Mouse (Mus musculus) midbrain, postnatal 0 days (tissue): Measurements from ENCODE around the gene Sik1. TPM values are rescaled to one million over a fixed set of nuclear protein-coding genes. Genes with fewer than 3 reads are reported as not detected.

Experiments used
- ATAC-seq: fragments of 200-750 bp; cut with Nextera tagmentation; 2 replicates; pipeline ENCODE4 v1.8.0; 2017; ENCODE audit warnings: moderate number of reproducible peaks, mild to moderate bottlenecking, moderate TSS enrichment, moderate library complexity; ENCODE audit not compliant: low FRiP score
- DNase-seq: peaks from one replicate; pipeline ENCODE4 v3.0.0-alpha.2; 2015; ENCODE audit warnings: low spot score
- H3K27ac ChIP-seq: fragments of 300-500 bp; sonication (generic); 2 replicates; pipeline ENCODE4 v1.5.1; 2014; ENCODE audit warnings: low read depth, mild to moderate bottlenecking, low read length, mixed read lengths
- H3K27me3 ChIP-seq: fragments of 300-500 bp; sonication (generic); 2 replicates; pipeline ENCODE4 v1.6.1; 2014; ENCODE audit warnings: low read length, control low read depth, mixed read lengths; ENCODE audit not compliant: insufficient read depth
- H3K36me3 ChIP-seq: fragments of 300-500 bp; sonication (generic); 2 replicates; pipeline ENCODE4 v1.6.1; 2014; ENCODE audit warnings: low read length, control low read depth, mixed read lengths; ENCODE audit not compliant: insufficient read depth
- H3K4me1 ChIP-seq: fragments of 300-500 bp; sonication (generic); 2 replicates; pipeline ENCODE4 v1.6.1; 2014; ENCODE audit warnings: mild to moderate bottlenecking, control low read depth, antibody characterized with exemption, low read length, mixed read lengths; ENCODE audit not compliant: insufficient read depth
- H3K4me2 ChIP-seq: fragments of 300-500 bp; sonication (generic); 2 replicates; pipeline ENCODE4 v1.6.1; 2014; ENCODE audit warnings: low read depth, mild to moderate bottlenecking, low read length, mixed read lengths; ENCODE audit not compliant: poor library complexity, severe bottlenecking
- H3K4me3 ChIP-seq: fragments of 300-500 bp; sonication (generic); 2 replicates; pipeline ENCODE4 v1.5.1; 2014; ENCODE audit warnings: low read depth, mild to moderate bottlenecking, low read length, moderate library complexity
- H3K9ac ChIP-seq: fragments of 300-500 bp; sonication (generic); replicated peaks from 2 replicates; pipeline ENCODE4 v1.6.1; 2014; ENCODE audit warnings: mild to moderate bottlenecking, low read length, moderate library complexity, mixed read lengths; ENCODE audit not compliant: poor library complexity, severe bottlenecking
- H3K9me3 ChIP-seq: fragments of 300-500 bp; sonication (generic); 2 replicates; pipeline ENCODE4 v1.6.1; 2016; ENCODE audit warnings: low read length, control low read depth
- CTCF ChIP-seq: IDR thresholded peaks from 2 replicates; pipeline ENCODE4 v1.5.1; 2016; ENCODE audit warnings: antibody characterized with exemption, mild to moderate bottlenecking
- WGBS: fragments of 180-500 bp; shearing (Covaris S2); extraction: QIAGEN DNeasy Blood & Tissue Kit; methylation state at CpG from one replicate; pipeline ENCODE4 v1.1.7; 2014; 5-methylcytosine and 5-hydroxymethylcytosine counted together
- polyA plus RNA-seq: library from polyadenylated mRNA; unstranded; fragments of >200 nt; fragmentation: Nextera tagmentation; extraction: Ambion mirVana; gene quantifications from 2 replicates; pipeline ENCODE4 v1.2.1, GENCODE M21; 2015
- total RNA-seq: library from RNA; depleted of rRNA; stranded (reverse); fragments of >200 nt; gene quantifications from 2 replicates; pipeline ENCODE4 v1.2.3, GENCODE M21; 2014

Sik1 gene
- total and polyA plus RNA-seq, 2 experiments from 2014 or later: 22.3 to 54.2 TPM

DNA sequence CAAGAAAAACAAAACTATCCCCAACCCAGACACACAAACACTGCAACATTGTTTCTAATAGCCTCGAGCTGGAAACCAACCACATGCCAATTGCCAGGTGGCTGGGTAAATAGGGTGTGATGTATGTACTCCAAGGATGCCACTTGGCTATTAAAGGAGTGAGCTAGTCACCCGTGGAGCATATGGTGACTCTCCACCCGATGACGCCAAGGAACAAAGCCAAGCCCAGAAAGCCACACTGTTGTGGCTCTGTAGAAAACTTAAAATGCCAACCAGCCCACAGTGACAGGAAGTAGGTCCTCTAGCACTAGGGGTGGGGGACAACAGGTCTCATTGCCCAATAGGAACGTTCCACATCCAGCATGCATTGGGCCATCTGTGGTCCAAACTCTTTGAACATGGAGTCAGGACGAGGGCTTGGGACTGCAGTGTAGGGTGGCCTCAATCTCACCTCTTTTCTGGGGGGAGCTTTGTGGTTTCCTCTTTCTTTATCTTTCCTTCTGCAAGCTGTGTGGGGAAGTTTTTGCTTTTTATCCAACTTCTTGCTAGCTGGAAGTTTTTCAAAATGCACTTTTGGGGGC, 15.1 kb downstream of the Sik1 start:
- Histone ChIP-seq H3K9me3 (no peaks in the 10 kb centered on the region), H3K4me1 (no peaks in the 10 kb centered on the region), H3K4me3 (no peak overlapping the region), H3K9ac (no peak overlapping the region), H3K36me3 (peaks cover 6% of the 10 kb centered on the region; the same call in 1 of the 2 replicates), H3K27me3 (no peaks in the 10 kb centered on the region), H3K4me2 (no peak overlapping the region), H3K27ac (no peak overlapping the region)
- no peak for TF ChIP-seq CTCF
- DNase-seq (no peak), ATAC-seq (no peak)
- WGBS: 77% methylated on average over 6 of the region's 6 CpGs

DNA sequence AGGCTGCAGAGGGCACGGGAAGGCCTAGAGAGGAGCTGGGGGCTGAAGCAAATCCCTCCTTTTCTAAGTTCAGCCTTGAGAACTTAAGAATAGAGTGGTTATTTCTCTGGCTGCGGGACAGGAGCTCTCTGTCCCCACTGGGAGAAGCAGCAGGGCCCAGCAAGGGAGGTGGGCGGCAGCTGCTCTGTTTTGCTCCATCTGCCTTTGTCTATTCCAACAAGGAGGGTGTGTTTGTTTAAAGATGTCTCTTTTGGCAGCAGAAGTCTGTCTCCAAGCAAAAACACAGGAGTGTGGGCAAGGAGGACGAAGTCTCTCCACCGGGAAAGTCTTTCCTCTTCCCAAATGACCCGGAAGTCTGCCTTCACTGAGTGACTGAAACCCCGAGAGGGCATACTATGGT, 18.8 kb downstream of the Sik1 start:
- Histone ChIP-seq H3K4me3 (no peak overlapping the region), H3K27me3 (no peaks in the 10 kb centered on the region), H3K36me3 (no peaks in the 10 kb centered on the region), H3K9ac (no peak overlapping the region), H3K27ac (no peak overlapping the region), H3K9me3 (no peaks in the 10 kb centered on the region), H3K4me1 (no peaks in the 10 kb centered on the region), H3K4me2 (no peak overlapping the region)
- ATAC-seq (no peak), DNase-seq (no peak)
- 62% methylated on average over 7 of the region's 7 CpGs for WGBS
- TF ChIP-seq CTCF: no peak

DNA sequence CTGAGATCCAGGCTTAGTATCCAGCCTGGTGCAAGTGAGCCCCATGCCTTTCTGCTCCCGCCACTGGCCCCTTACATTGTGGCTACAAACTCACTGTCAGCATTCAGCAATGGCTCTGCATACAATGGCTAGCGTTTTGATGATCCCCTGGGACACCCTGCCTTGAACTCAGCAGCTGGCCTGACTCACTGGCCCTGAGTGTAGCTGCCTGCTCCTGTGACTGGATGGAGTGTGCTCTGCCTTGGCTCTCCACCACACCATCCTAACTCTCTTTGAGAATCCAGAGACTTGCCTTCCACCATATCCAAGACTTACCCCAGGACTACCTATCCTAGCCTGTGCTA, 19.4 kb downstream of the Sik1 start:
- H3K27ac ChIP-seq: no peak overlapping the region
- H3K4me2 ChIP-seq: no peak overlapping the region
- TF ChIP-seq CTCF: no peak
- H3K9me3 ChIP-seq: no peaks in the 10 kb centered on the region
- no peaks in the 10 kb centered on the region for H3K36me3 ChIP-seq
- ATAC-seq (no peak), DNase-seq (no peak)
- H3K4me3 ChIP-seq: no peak overlapping the region
- no peak overlapping the region for H3K9ac ChIP-seq
- 76% methylated on average over 2 of the region's 2 CpGs for WGBS
- H3K27me3 ChIP-seq: no peaks in the 10 kb centered on the region
- no peaks in the 10 kb centered on the region for H3K4me1 ChIP-seq

DNA sequence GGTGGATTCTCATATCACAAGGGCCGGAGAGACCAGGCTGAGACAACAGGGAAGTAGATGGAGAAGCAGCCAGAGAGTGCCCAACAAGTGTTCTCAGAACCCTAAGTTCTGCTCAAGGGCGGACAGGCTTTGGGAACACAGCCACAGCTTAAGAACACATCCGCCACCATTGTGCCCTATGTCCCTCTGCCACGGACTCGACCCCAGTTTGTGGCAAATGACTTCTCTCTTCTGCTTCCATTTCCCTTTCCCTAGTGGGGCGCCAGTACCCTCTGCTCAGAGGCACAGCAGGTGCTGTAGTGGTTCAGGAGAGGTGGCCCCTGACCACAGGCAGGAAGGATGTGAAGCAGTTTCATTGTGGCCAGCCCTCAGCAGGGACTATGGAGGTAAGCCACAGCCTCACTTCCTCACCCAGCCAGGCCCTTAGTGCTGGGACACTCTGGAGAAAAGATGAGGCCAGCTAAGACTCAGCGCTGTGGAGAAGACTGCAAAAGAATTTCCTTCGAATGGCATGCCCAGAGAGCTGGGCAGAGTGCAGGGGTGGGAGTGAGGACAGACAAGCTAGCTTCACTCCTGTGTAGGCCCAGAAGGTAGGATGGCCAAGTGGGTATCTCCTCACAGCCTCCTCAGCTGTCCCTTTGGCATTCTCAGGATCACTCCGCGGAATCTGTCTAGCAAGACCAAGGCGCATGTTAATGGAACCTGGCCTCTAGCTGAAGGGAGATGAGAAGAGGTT, 19.9 kb downstream of the Sik1 start:
- Histone ChIP-seq H3K4me2 (no peak overlapping the region), H3K27ac (no peak overlapping the region), H3K36me3 (no peaks in the 10 kb centered on the region), H3K4me3 (no peak overlapping the region), H3K27me3 (no peaks in the 10 kb centered on the region), H3K9me3 (no peaks in the 10 kb centered on the region), H3K4me1 (no peaks in the 10 kb centered on the region), H3K9ac (no peak overlapping the region)
- 96% methylated on average over 11 of the region's 11 CpGs for WGBS
- DNase-seq: no peak
- TF ChIP-seq CTCF: no peak
- no peak for ATAC-seq

DNA sequence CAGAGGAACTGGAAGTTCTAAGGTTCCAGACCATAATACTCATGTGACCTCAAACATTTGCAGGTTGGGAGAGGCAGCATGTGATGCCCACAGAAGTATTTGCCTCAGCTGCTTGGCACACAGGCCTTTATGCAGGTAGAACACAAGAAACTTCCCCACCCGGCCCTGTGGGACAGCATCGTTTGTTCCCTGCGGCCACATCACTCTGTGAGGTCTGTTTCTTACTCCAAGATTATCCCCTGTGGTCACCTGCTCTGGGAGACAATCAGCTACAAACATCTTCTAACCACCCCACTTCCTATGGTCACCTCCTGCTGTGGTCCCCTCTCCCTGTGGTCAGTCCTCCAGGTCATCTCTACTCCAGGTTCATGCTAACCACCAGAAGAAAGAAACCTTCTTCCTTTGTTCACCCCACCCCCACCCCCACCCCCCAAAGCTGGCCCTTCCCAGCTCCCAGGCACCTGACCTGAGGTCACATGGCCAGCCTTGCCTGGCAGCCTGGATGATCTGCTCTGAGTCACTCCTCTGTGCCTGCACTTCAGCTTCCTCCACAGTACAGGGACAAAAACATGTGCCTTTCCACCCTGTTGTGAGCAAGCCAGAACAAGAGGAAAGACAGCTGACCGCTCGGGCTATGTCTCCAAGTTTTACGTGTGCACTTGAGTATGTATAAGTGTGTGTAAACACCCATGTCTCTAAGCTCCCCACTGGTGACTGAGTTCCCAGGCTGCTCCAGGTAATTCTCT, 21.1 kb downstream of the Sik1 start:
- no peak for ATAC-seq
- Histone ChIP-seq H3K27me3 (no peaks in the 10 kb centered on the region), H3K4me3 (no peak overlapping the region), H3K4me2 (no peak overlapping the region), H3K9me3 (no peaks in the 10 kb centered on the region), H3K36me3 (no peaks in the 10 kb centered on the region), H3K4me1 (no peaks in the 10 kb centered on the region), H3K9ac (no peak overlapping the region), H3K27ac (no peak overlapping the region)
- DNase-seq: no peak
- WGBS: 79% methylated on average over 6 of the region's 6 CpGs
- no peak for TF ChIP-seq CTCF

DNA sequence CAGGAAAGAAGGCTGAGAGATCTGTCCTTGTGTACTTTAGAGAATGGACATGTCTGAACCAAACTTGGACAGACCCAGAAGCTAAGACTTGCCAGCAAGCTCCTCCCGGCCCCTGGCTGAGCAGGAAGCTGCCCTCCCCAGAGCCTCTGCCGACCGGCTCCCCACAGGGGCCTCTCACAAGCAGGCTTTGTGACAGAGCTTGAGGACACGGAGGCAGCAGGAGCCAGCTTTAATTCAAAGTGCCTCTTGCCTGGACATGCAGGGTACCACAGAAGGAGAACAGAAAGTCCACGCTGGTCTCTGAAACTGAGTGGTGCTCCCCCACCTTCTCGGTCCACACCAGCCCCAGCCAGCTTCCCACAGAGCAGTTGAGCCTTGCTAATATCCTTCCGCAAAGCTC, 21.9 kb downstream of the Sik1 start:
- 23% methylated on average over 7 of the region's 7 CpGs for WGBS
- H3K9me3 ChIP-seq: no peaks in the 10 kb centered on the region
- no peaks in the 10 kb centered on the region for H3K4me1 ChIP-seq
- TF ChIP-seq CTCF: no peak
- no peak overlapping the region for H3K4me3 ChIP-seq
- no peaks in the 10 kb centered on the region for H3K27me3 ChIP-seq
- no peak overlapping the region for H3K4me2 ChIP-seq
- H3K36me3 ChIP-seq: no peaks in the 10 kb centered on the region
- H3K27ac ChIP-seq: no peak overlapping the region
- H3K9ac ChIP-seq: no peak overlapping the region
- ATAC-seq (no peak), DNase-seq (no peak)
